Mouse (Mus musculus): ENCODE measurements around the gene Csnk2b. TPM values are rescaled to one million over a fixed set of nuclear protein-coding genes. Genes with fewer than 3 reads are reported as not detected.

The Csnk2b gene
- polyA plus RNA-seq, 1 experiment from 2014 or later: 281 TPM

- 76% methylated on average over 9 of the region's 9 CpGs for WGBS
- no peak overlapping the region for H3K27ac ChIP-seq
- no peak overlapping the region for H3K4me3 ChIP-seq (replicated peaks)
- no peaks in the 10 kb centered on the region for H3K4me1 ChIP-seq
- H3K9ac ChIP-seq: no peak overlapping the region
- peaks cover 26% of the 10 kb centered on the region for H3K36me3 ChIP-seq
- H3K27me3 ChIP-seq: no peaks in the 10 kb centered on the region
- no peak for ATAC-seq (replicated peaks; ENCODE audit: low FRiP score)
- no peaks in the 10 kb centered on the region for H3K9me3 ChIP-seq (replicated peaks)
- no peak overlapping the region for H3K4me2 ChIP-seq
Measured at GRCm38 (mm10) chr17:35111774-35112173, 10.1 kb downstream of the Csnk2b start.

- Histone ChIP-seq H3K36me3 (peaks cover 7% of the 10 kb centered on the region), H3K4me3 (replicated peaks) (no peak within 1 kb of the TSS), H3K27ac (no peak within 1 kb of the TSS), H3K9ac (no peak within 1 kb of the TSS), H3K9me3 (replicated peaks) (no peaks in the 10 kb centered on the region), H3K4me2 (no peak within 1 kb of the TSS), H3K4me1 (peaks cover 19% of the 10 kb centered on the region), H3K27me3 (no peaks in the 10 kb centered on the region)
- no peak for ATAC-seq (replicated peaks; ENCODE audit: low FRiP score)
- 86% methylated on average over 6 of the region's 6 CpGs for WGBS
Measured at GRCm38 (mm10) chr17:35108097-35108496, 13.8 kb downstream of the Csnk2b start, which contains the start of gene Ly6g5c. Ly6g5c (plus strand) TSS chr17:35108279.

GRCm38 (mm10) chr17:35106522-35106921 is 15.3 kb downstream of the Csnk2b start:
- Histone ChIP-seq H3K4me1 (peaks cover 34% of the 10 kb centered on the region), H3K27me3 (no peaks in the 10 kb centered on the region), H3K9ac (no peak overlapping the region; the same call in 1 of the 2 replicates), H3K36me3 (peaks cover 23% of the 10 kb centered on the region), H3K4me3 (replicated peaks) (no peak overlapping the region), H3K27ac (peak overlapping the region; percentile 41), H3K9me3 (replicated peaks) (no peaks in the 10 kb centered on the region), H3K4me2 (no peak overlapping the region; the same call in 1 of the 2 replicates)
- WGBS: 73% methylated on average over 3 of the region's 3 CpGs
- no peak for ATAC-seq (replicated peaks; ENCODE audit: low FRiP score)

GRCm38 (mm10) chr17:35105740-35106389 is 16.0 kb downstream of the Csnk2b start:
- no peaks in the 10 kb centered on the region for H3K9me3 ChIP-seq (replicated peaks)
- 0 out of 2 replicates have a peak overlapping the region, but pooled peaks have one; percentile 13 for H3K4me3 ChIP-seq (replicated peaks)
- H3K4me2 ChIP-seq: peak overlapping the region; percentile 50
- peaks cover 29% of the 10 kb centered on the region for H3K36me3 ChIP-seq
- peak overlapping the region; percentile 41 for H3K27ac ChIP-seq
- H3K4me1 ChIP-seq: peaks cover 40% of the 10 kb centered on the region
- no peaks in the 10 kb centered on the region for H3K27me3 ChIP-seq
- WGBS: 24% methylated on average over 13 of the region's 13 CpGs
- peak overlapping the region; percentile 33; the same call in 1 of the 2 replicates for H3K9ac ChIP-seq
- no peak for ATAC-seq (replicated peaks; ENCODE audit: low FRiP score)

- Histone ChIP-seq H3K9ac (no peak overlapping the region), H3K27ac (no peak overlapping the region), H3K36me3 (peaks cover 39% of the 10 kb centered on the region), H3K4me1 (peaks cover 49% of the 10 kb centered on the region), H3K4me2 (no peak overlapping the region), H3K9me3 (replicated peaks) (no peaks in the 10 kb centered on the region), H3K27me3 (no peaks in the 10 kb centered on the region), H3K4me3 (replicated peaks) (no peak overlapping the region)
- no peak for ATAC-seq (replicated peaks; ENCODE audit: low FRiP score)
- 74% methylated on average over 6 of the region's 6 CpGs for WGBS
Measured at GRCm38 (mm10) chr17:35104754-35105153, 17.1 kb downstream of the Csnk2b start.

- no peak for ATAC-seq (replicated peaks; ENCODE audit: low FRiP score)
- Histone ChIP-seq H3K27ac (0 out of 2 replicates have a peak overlapping the region, but pooled peaks have one; percentile 78), H3K27me3 (no peaks in the 10 kb centered on the region), H3K4me2 (no peak overlapping the region), H3K4me3 (replicated peaks) (no peak overlapping the region), H3K9ac (no peak overlapping the region), H3K9me3 (replicated peaks) (no peaks in the 10 kb centered on the region), H3K36me3 (peaks cover 46% of the 10 kb centered on the region), H3K4me1 (peaks cover 54% of the 10 kb centered on the region)
- WGBS: 95% methylated on average over 7 of the region's 7 CpGs
Measured at GRCm38 (mm10) chr17:35104079-35104478, 17.8 kb downstream of the Csnk2b start.

- Histone ChIP-seq H3K36me3 (peaks cover 54% of the 10 kb centered on the region), H3K27me3 (no peaks in the 10 kb centered on the region), H3K9me3 (replicated peaks) (no peaks in the 10 kb centered on the region), H3K27ac (peak overlapping the region; percentile 78), H3K4me1 (peaks cover 54% of the 10 kb centered on the region), H3K4me2 (no peak overlapping the region), H3K9ac (no peak overlapping the region), H3K4me3 (replicated peaks) (no peak overlapping the region)
- no peak for ATAC-seq (replicated peaks; ENCODE audit: low FRiP score)
- WGBS: 57% methylated on average over 6 of the region's 6 CpGs
Measured at GRCm38 (mm10) chr17:35103221-35103690, 18.6 kb downstream of the Csnk2b start.

GRCm38 (mm10) chr17:35102299-35102698 is 19.6 kb downstream of the Csnk2b start:
- H3K27me3 ChIP-seq: no peaks in the 10 kb centered on the region
- H3K9me3 ChIP-seq (replicated peaks): no peaks in the 10 kb centered on the region
- no peak overlapping the region for H3K4me3 ChIP-seq (replicated peaks)
- ATAC-seq (replicated peaks; ENCODE audit: low FRiP score): peak; percentile 7; the same call in 1 of the 2 replicates
- peaks cover 54% of the 10 kb centered on the region for H3K4me1 ChIP-seq
- H3K4me2 ChIP-seq: no peak overlapping the region
- WGBS: 59% methylated on average over 8 of the region's 8 CpGs
- peak overlapping the region; percentile 12; the same call in 1 of the 2 replicates for H3K9ac ChIP-seq
- H3K36me3 ChIP-seq: peaks cover 63% of the 10 kb centered on the region
- peak overlapping the region; percentile 78 for H3K27ac ChIP-seq

- Histone ChIP-seq H3K4me1 (peaks cover 54% of the 10 kb centered on the region), H3K27me3 (no peaks in the 10 kb centered on the region), H3K36me3 (peaks cover 74% of the 10 kb centered on the region), H3K4me2 (no peak overlapping the region), H3K9ac (no peak overlapping the region), H3K4me3 (replicated peaks) (no peak overlapping the region), H3K9me3 (replicated peaks) (no peaks in the 10 kb centered on the region), H3K27ac (peak overlapping the region; percentile 63)
- WGBS: 74% methylated on average over 11 of the region's 11 CpGs
- ATAC-seq (replicated peaks; ENCODE audit: low FRiP score): no peak
Measured at GRCm38 (mm10) chr17:35101161-35101560, 20.7 kb downstream of the Csnk2b start.

- H3K9ac ChIP-seq: 0 out of 2 replicates have a peak overlapping the region, but pooled peaks have one; percentile 12
- peaks cover 80% of the 10 kb centered on the region for H3K36me3 ChIP-seq
- peak overlapping the region; percentile 59 for H3K27ac ChIP-seq
- H3K9me3 ChIP-seq (replicated peaks): no peaks in the 10 kb centered on the region
- no peaks in the 10 kb centered on the region for H3K27me3 ChIP-seq
- H3K4me3 ChIP-seq (replicated peaks): no peak overlapping the region
- ATAC-seq (replicated peaks; ENCODE audit: low FRiP score): peak; percentile 33
- H3K4me2 ChIP-seq: no peak overlapping the region
- H3K4me1 ChIP-seq: peaks cover 49% of the 10 kb centered on the region
- 55% methylated on average over 10 of the region's 10 CpGs for WGBS
Measured at GRCm38 (mm10) chr17:35100196-35100765, 21.6 kb downstream of the Csnk2b start.

- Histone ChIP-seq H3K27ac (no peak overlapping the region), H3K27me3 (no peaks in the 10 kb centered on the region), H3K4me3 (replicated peaks) (no peak overlapping the region), H3K4me2 (no peak overlapping the region), H3K9me3 (replicated peaks) (no peaks in the 10 kb centered on the region), H3K36me3 (peaks cover 94% of the 10 kb centered on the region), H3K9ac (no peak overlapping the region), H3K4me1 (peaks cover 37% of the 10 kb centered on the region)
- ATAC-seq (replicated peaks; ENCODE audit: low FRiP score): no peak
- WGBS: 76% methylated on average over 12 of the region's 12 CpGs
Measured at GRCm38 (mm10) chr17:35097164-35097655, 24.6 kb downstream of the Csnk2b start.

GRCm38 (mm10) chr17:35096597-35096996 is 25.3 kb downstream of the Csnk2b start:
- peaks cover 92% of the 10 kb centered on the region for H3K36me3 ChIP-seq
- WGBS: 88% methylated on average over 12 of the region's 12 CpGs
- no peak overlapping the region for H3K9ac ChIP-seq
- no peaks in the 10 kb centered on the region for H3K27me3 ChIP-seq
- H3K4me2 ChIP-seq: no peak overlapping the region
- H3K4me1 ChIP-seq: peaks cover 31% of the 10 kb centered on the region
- no peak for ATAC-seq (replicated peaks; ENCODE audit: low FRiP score)
- no peaks in the 10 kb centered on the region for H3K9me3 ChIP-seq (replicated peaks)
- H3K4me3 ChIP-seq (replicated peaks): no peak overlapping the region
- no peak overlapping the region for H3K27ac ChIP-seq
